24 mouse cellular contexts compared by ENCODE assay signal in genomic region chr6:47635995-47636526, GRCm38 (mm10). TPM values are rescaled to one million over a fixed set of nuclear protein-coding genes. Genes with fewer than 3 reads are reported as not detected.
DNase-seq lines count a peak whose midpoint lies in the region; ATAC-seq lines count a peak whose summit lies in the region.
"Had no signal": no experiment of that assay in that cellular context is flagged by ENCODE, and none has a peak within 500 bp of the region (broad histone marks: within the 10 kb centered on the region; RNA-seq: fewer than 3 reads in every experiment).

No protein-coding gene starts in this region.

- WGBS in liver, embryonic 13.5 days (ENCODE audit: insufficient replicate concordance), result 57% methylated on average over 5 of the region's 5 CpGs
- 60% methylated on average over 5 of the region's 5 CpGs for WGBS in liver, embryonic 12.5 days (ENCODE audit: insufficient replicate concordance)
- 76% methylated on average over 5 of the region's 5 CpGs for WGBS in forebrain, embryonic 12.5 days
- WGBS in forebrain, embryonic 13.5 days, result 77% methylated on average over 5 of the region's 5 CpGs

- no peak overlapping the region for H3K27ac ChIP-seq in liver, embryonic 13.5 days
- H3K27ac ChIP-seq in liver, embryonic 12.5 days, result no peak overlapping the region
- H3K27ac ChIP-seq in forebrain, embryonic 12.5 days, result no peak overlapping the region
- no peak overlapping the region for H3K27ac ChIP-seq in forebrain, embryonic 13.5 days
- H3K27ac ChIP-seq: embryonic facial prominence, embryonic 10.5 days; hindbrain, postnatal 0 days; kidney, embryonic 15.5 days; neural tube, embryonic 15.5 days had no signal

- ATAC-seq in liver, embryonic 13.5 days (ENCODE audit: low read depth), result no peak
- no peak for ATAC-seq in liver, embryonic 12.5 days
- ATAC-seq in activated CD4-positive, CD25-positive, alpha-beta regulatory T cell, adult 4 months, result peak; percentile 10
- ATAC-seq in inflammation-experienced regulatory T-cells, adult 6 months, result peak; percentile 49
- ATAC-seq in forebrain, embryonic 12.5 days (ENCODE audit: low FRiP score), result no peak
- ATAC-seq in forebrain, embryonic 13.5 days, result no peak
- ATAC-seq: hindbrain, postnatal 0 days had no signal

- no peaks in the 10 kb centered on the region for H3K9me3 ChIP-seq in liver, embryonic 13.5 days (replicated peaks)
- no peaks in the 10 kb centered on the region for H3K9me3 ChIP-seq in liver, embryonic 12.5 days (replicated peaks)
- H3K9me3 ChIP-seq in forebrain, embryonic 12.5 days, result no peaks in the 10 kb centered on the region
- H3K9me3 ChIP-seq in forebrain, embryonic 13.5 days (replicated peaks), result no peaks in the 10 kb centered on the region
- H3K9me3 ChIP-seq: embryonic facial prominence, embryonic 10.5 days; kidney, embryonic 15.5 days; neural tube, embryonic 15.5 days had no signal

- no peaks in the 10 kb centered on the region for H3K27me3 ChIP-seq in liver, embryonic 13.5 days
- H3K27me3 ChIP-seq in liver, embryonic 12.5 days (replicated peaks), result no peaks in the 10 kb centered on the region
- H3K27me3 ChIP-seq in forebrain, embryonic 12.5 days, result no peaks in the 10 kb centered on the region
- H3K27me3 ChIP-seq in forebrain, embryonic 13.5 days, result no peaks in the 10 kb centered on the region
- H3K27me3 ChIP-seq: kidney, embryonic 15.5 days; neural tube, embryonic 15.5 days had no signal

- H3K4me3 ChIP-seq in liver, embryonic 13.5 days (replicated peaks), result no peak overlapping the region
- H3K4me3 ChIP-seq in liver, embryonic 12.5 days, result no peak overlapping the region
- H3K4me3 ChIP-seq in forebrain, embryonic 12.5 days (replicated peaks), result no peak overlapping the region
- no peak overlapping the region for H3K4me3 ChIP-seq in forebrain, embryonic 13.5 days
- H3K4me3 ChIP-seq: embryonic facial prominence, embryonic 10.5 days; kidney, embryonic 15.5 days; neural tube, embryonic 15.5 days had no signal

- DNase-seq in liver, embryonic 13.5 days, result no peak
- DNase-seq in CD4-positive, CD25-positive, alpha-beta regulatory T cell, adult 2 months (ENCODE audit: low read depth, low spot score), result peak; percentile 28
- no peak for DNase-seq in frontal cortex, postnatal 14 days (ENCODE audit: low spot score in 2 of 2)
- DNase-seq: adrenal gland, postnatal 25 days; cerebellum, adult 11 months; cerebellum, adult 9-11 months; gastrocnemius, postnatal 10 days; kidney, adult 11 months; kidney, postnatal 4 days; layer of hippocampus, adult 9-11 months; lung, embryonic 14.5 days; lung, postnatal 36 days; right cerebral cortex, postnatal 14 days had no signal

- H3K4me2 ChIP-seq in liver, embryonic 13.5 days, result 0 out of 2 replicates have a peak overlapping the region, but pooled peaks have one; percentile 17
- no peak overlapping the region for H3K4me2 ChIP-seq in liver, embryonic 12.5 days
- no peak overlapping the region for H3K4me2 ChIP-seq in forebrain, embryonic 12.5 days
- H3K4me2 ChIP-seq in forebrain, embryonic 13.5 days, result no peak overlapping the region
- H3K4me2 ChIP-seq: heart, embryonic 11.5 days; kidney, embryonic 15.5 days; lung, embryonic 14.5 days; midbrain, embryonic 11.5 days; neural tube, embryonic 15.5 days had no signal

- peaks cover 7% of the 10 kb centered on the region for H3K4me1 ChIP-seq in liver, embryonic 13.5 days (replicated peaks)
- no peaks in the 10 kb centered on the region for H3K4me1 ChIP-seq in liver, embryonic 12.5 days
- no peaks in the 10 kb centered on the region for H3K4me1 ChIP-seq in forebrain, embryonic 12.5 days
- no peaks in the 10 kb centered on the region for H3K4me1 ChIP-seq in forebrain, embryonic 13.5 days
- H3K4me1 ChIP-seq: embryonic facial prominence, embryonic 10.5 days; kidney, embryonic 15.5 days; neural tube, embryonic 15.5 days had no signal

- no peak overlapping the region for H3K9ac ChIP-seq in liver, embryonic 13.5 days
- no peak overlapping the region for H3K9ac ChIP-seq in liver, embryonic 12.5 days
- H3K9ac ChIP-seq in forebrain, embryonic 12.5 days, result no peak overlapping the region
- no peak overlapping the region for H3K9ac ChIP-seq in forebrain, embryonic 13.5 days
- H3K9ac ChIP-seq: kidney, embryonic 15.5 days; lung, embryonic 14.5 days; neural tube, embryonic 15.5 days had no signal

- no peaks in the 10 kb centered on the region for H3K36me3 ChIP-seq in liver, embryonic 13.5 days
- no peaks in the 10 kb centered on the region for H3K36me3 ChIP-seq in liver, embryonic 12.5 days
- H3K36me3 ChIP-seq in forebrain, embryonic 12.5 days (replicated peaks), result no peaks in the 10 kb centered on the region
- H3K36me3 ChIP-seq in forebrain, embryonic 13.5 days (ENCODE audit: poor library complexity, severe bottlenecking), result no peaks in the 10 kb centered on the region
- H3K36me3 ChIP-seq: embryonic facial prominence, embryonic 10.5 days; kidney, embryonic 15.5 days; neural tube, embryonic 15.5 days had no signal

RNA-seq across cellular contexts. Expression of gene Ezh2, which starts 40.9 kb away (rescaled TPM):
- 66.7 and 76.5 TPM in 2 replicates for polyA plus RNA-seq in liver, embryonic 13.5 days (2015; fragmentation: Nextera tagmentation; extraction: Ambion mirVana)
- 75.9 and 78.7 TPM in 2 replicates for polyA plus RNA-seq in liver, embryonic 12.5 days (2016; fragmentation: Nextera tagmentation; extraction: Ambion mirVana)
- 10 to 100 TPM; 47.7 to 50.9 TPM for polyA plus RNA-seq in activated CD4-positive, CD25-positive, alpha-beta regulatory T cell, adult 4 months (2017; shearing (Covaris generic))
- 10 to 100 TPM; 41.2 to 67.6 (median 43.2) TPM for polyA plus RNA-seq in inflammation-experienced regulatory T-cells, adult 6 months (2017; shearing (Covaris generic))
- polyA plus RNA-seq in forebrain, embryonic 12.5 days (2016; fragmentation: Nextera tagmentation; extraction: Ambion mirVana), result 259 and 267 TPM in 2 replicates
- 221 and 241 TPM in 2 replicates for polyA plus RNA-seq in forebrain, embryonic 13.5 days (2015; fragmentation: Nextera tagmentation; extraction: Ambion mirVana)

Comparison
In these comparisons a context has a peak if more than half of its experiments do, and no peak if none do; other contexts are left out.
1. ATAC-seq: peak in activated CD4-positive, CD25-positive, alpha-beta regulatory T cell, adult 4 months (single experiment) and inflammation-experienced regulatory T-cells, adult 6 months (single experiment); none in liver, embryonic 13.5 days (single experiment), liver, embryonic 12.5 days (single experiment), forebrain, embryonic 12.5 days (single experiment) and forebrain, embryonic 13.5 days (single experiment).